Mouse (Mus musculus): ENCODE results near the gene Sdk2.

Gene Sdk2

DNA sequence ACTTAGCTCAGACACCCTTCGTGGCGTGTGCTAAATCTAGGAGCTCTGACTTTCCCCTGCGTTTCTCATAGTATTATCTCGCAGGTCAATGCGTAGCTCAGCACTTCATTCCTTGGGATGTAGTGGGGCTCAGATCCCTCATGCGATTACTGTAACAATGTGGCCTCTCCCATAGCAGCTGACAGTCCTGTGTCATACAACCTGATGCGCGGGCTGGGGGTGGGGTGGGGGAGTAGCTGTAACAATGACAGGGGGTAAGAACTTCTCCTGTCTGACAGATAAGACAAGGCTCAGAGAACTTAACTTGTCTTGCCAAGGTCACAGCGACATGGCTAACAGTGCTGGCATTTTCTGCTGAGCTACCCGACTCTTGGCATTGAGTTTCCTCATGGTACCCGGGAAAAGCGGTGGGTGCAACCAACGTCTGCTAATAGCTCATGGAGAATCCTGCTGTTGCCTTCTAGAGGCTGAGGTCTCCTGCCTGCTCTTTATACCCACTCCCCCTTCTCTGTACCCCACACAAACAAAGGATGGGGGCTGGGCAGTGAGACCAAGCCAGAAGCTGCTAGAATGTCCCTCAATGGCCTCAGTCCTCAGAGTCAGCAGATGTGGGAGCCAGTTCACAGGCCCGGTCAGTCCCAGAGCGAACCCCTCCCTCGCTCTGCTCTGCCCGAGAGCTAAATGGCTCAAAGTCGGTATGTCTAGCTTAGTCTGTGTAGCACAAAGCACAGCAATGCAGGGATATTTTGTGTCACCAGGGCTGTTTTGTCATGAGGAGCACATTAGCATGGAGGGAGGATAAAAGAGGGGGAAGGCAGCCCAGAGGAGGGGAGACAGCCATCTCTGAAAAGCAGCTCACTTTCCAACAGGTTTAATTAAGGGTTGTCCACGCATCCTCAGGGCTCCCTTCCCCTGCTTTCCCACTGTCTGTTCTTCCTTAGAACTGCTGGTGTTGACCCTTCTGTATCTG is 269.5 kb downstream of the Sdk2 start:
- ChIA-PET CTCF (interaction anchor here in 3 of 4 experiments (0.8 to 2.0 kb wide), 5 partner anchors 14 to 831 kb away, joined by 3 to 7 read pairs (median 4); no protein-coding TSS in a partner anchor), POLR2A (interaction anchor here in 3 of 4 experiments (0.6 to 2.5 kb wide), 11 partner anchors 9 to 611 kb away, joined by 3 to 10 read pairs (median 4); partner anchors contain the start of genes Cdc42ep4 (in 2 of the 3) and Cpsf4l (in 2 of the 3))

DNA sequence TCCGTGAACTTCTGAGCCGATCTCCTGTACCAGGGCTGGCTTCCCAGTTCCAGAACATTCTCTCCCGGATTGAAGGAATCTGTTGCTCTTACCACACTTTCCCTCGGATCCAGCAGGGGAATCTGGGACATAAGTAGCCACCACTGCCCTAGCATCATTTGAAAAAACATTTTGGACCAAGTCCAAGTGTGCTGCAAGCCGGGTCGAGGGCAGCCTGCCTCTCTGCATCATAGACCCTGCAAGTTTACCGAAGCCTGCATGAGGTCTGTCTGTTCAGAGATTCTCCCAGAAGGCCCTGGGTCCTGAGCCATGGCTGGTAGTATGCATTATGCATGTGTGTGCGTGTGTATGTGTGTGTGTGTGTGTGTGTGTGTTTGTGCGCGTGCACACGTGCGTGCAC is 271.0 kb downstream of the Sdk2 start:
- POLR2A ChIA-PET, result interaction anchor here in 1 of 4 experiments (0.7 kb wide), 1 partner anchor 14 kb away, joined by 3 read pairs; no protein-coding TSS in a partner anchor
- CTCF ChIA-PET, result no interaction called here

DNA sequence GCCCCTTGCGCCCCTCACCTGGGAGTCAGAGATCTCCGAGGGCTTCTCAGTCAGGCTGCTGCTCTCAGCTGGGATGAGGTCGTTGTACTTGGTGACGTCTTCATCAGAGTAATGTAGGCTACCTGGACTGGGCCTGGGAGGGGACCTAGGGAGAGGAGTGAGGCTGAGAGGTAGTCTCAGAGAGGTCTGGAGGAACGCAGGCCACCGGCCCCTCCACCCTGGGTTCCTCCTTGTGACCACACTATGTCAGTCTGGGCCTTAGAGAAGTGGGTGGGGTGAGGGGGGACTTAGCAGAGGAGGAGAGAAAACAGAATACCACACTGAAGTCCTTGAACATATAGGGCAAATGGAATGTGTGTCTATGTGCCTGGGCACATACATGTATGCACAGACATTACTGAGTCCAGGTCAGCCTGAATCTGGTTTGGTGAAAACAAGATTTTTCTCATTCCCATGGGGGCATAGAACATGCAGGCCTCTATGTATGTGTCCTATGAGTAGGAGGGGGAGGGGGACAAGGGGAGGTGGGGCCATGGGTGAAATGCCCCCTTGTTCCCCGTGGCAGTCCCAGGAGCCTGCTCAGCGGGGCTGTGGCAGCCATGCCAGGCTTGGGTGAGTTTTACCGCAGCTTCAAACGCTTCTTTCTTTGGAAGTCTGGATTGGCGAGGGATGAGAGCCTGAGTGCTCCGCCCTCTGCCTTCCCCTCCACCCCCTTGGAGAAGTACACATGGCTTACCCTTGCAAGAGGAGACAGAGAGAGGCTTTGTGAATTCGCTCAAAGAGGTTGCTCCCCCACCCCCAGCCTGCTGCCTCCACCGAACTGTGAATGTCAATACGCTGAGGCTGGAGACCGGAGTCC is 275.3 kb downstream of the Sdk2 start:
- POLR2A ChIA-PET, result interaction anchor here in 2 of 4 experiments (0.6 to 1.0 kb wide), 4 partner anchors 11 to 200 kb away, joined by 3 to 4 read pairs (median 3); partner anchors contain the start of gene Cdc42ep4 (in 1 of the 2)
- CTCF ChIA-PET, result no interaction called here

DNA sequence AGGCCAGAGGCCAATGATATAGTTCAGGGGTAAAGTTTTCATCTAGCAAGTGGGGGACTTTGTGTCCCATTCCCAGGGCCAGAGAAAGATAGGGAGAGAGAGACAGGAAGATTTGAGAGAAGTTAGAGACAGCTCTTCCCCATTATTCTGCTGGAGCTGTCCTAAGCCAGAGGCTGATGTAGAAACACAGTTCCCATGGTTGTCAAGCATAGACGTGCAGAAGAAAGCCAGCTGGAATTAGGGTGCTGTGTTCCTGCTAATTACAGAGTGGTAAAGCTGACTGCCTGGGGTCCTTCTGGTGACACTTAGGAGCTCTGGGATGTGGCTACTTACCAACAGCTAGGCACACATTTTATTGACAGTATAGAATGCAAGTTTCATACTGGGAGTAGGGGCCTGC is 277.7 kb downstream of the Sdk2 start:
- ChIA-PET POLR2A (interaction anchor here in 1 of 4 experiments (0.6 to 1.9 kb wide), 2 partner anchors 9 to 14 kb away, joined by 4 to 7 read pairs; no protein-coding TSS in a partner anchor), CTCF (no interaction called here)

DNA sequence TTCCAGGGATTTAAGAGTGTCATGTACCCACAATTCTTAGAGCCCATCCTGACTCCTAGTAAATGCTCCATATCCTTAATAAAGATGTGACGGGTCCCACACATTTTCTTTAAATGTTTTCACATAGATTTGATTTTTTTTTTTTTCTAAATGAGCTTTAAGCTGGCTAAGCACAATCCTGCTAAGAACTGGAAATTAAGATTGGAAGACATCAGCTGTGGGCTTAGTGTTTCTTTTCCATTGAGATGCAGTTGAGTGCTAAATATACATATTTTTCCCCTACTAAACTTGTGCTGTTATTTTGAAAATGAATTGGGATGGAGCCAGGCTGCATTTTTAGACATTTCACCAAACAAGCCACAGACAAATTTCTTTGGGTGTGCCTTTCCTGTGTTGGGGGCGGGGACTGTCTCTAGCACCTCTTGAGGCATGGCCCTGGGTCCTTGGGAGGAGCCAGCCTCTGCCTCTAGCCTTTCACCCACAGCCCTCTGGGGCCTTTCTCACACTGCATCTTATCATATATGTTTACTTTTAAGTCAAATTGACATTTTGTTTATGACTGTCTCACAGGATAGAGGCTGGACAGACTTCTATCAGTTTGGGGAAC is 278.6 kb downstream of the Sdk2 start:
- POLR2A ChIA-PET, result interaction anchor here in 2 of 4 experiments (0.5 to 4.2 kb wide), 5 partner anchors 10 to 1278 kb away, joined by 3 to 30 read pairs (median 4); partner anchors contain the start of gene Cdc42ep4 (in 1 of the 2)
- CTCF ChIA-PET, result no interaction called here

DNA sequence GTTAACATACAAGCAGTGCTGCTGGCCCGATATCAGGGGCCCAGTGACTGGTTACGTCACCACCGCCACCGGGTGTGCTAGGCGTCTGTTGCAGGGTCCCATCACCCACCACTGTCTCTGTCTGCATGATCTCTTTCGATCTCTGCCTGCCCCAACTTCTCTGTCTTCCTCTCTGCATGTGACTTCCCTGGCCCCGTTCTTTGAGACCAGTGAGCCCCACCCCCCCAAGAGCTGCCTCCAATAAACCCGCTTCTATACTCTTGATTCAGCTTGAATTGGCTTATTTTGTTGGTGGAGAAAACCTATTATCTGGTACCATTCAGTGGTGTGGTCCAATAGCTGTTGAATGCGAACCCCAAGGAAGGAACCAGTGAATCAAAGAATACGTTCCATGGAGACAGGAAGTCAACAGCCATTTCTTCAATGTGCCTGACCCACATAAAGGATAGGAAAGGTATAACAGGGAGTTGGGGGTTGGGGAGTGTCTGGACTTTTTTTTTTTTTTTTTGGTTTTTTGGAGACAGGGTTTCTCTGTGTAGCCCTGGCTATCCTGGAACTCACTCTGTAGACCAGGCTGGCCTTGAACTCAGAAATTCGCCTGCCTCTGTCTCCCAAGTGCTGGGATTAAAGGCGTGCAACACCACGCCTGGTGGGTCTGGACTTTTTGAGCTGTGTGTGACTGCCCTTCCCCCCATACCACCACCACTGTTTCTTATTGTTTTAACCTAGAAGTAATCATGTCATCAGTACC is 279.2 kb downstream of the Sdk2 start:
- POLR2A ChIA-PET, result interaction anchor here in 2 of 4 experiments (0.5 to 4.2 kb wide), 5 partner anchors 10 to 1278 kb away, joined by 3 to 30 read pairs (median 4); partner anchors contain the start of gene Cdc42ep4 (in 1 of the 2)
- CTCF ChIA-PET, result interaction anchor here in 2 of 4 experiments (0.5 to 0.7 kb wide), 2 partner anchors 36 to 76 kb away, joined by 3 to 6 read pairs; partner anchors contain the start of gene Cdc42ep4 (in 1 of the 2)

DNA sequence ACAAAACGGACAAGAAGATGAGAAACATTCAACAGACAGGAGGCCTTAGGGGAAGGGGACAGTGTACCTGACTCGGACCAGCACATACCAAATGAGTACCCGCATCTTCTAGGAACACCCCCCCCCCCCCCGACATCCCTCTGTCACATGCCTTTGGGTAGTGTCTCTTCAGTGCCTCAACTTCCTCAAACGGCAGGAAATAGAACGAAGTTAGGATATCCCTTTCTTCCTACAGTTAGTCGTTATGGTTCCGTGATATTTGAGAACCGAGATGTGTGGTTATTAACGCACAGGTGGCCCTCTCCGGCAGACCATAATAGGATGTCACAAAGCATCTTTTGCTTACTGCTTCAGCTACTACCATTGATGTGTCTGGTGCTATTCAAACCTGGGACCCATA is 279.8 kb downstream of the Sdk2 start:
- ChIA-PET POLR2A (interaction anchor here in 1 of 4 experiments (1.9 to 4.2 kb wide), 2 partner anchors 11 to 36 kb away, joined by 7 to 30 read pairs; partner anchors contain the start of gene Cdc42ep4), CTCF (interaction anchor here in 2 of 4 experiments (0.5 to 0.7 kb wide), 2 partner anchors 35 to 75 kb away, joined by 3 to 6 read pairs; partner anchors contain the start of gene Cdc42ep4 (in 1 of the 2))

DNA sequence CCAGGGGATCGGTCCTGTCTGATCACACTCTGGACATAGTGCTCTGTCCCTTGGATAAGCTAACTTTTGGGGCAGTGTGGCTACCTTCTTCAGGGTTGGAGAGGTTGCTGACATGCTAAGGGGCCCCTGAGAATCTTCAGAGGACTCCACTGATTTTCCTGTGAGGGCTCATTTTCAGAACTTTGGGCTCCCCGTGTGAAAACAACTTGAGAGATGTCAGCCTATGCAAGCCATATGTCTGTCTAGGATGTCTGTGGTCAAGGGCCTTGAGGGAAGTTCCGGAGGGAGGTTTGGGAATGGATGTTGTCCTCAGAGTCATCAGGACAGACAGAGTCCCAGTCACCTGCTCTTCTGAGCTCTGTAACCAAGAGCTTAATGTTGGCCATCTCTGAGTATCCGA is 280.5 kb downstream of the Sdk2 start:
- CTCF ChIA-PET, result interaction anchor here in 2 of 4 experiments (1.1 to 1.6 kb wide), 3 partner anchors 17 to 77 kb away, joined by 3 to 5 read pairs (median 4); no protein-coding TSS in a partner anchor
- POLR2A ChIA-PET, result interaction anchor here in 3 of 4 experiments (0.5 to 4.2 kb wide), 14 partner anchors 12 to 1799 kb away, joined by 3 to 30 read pairs (median 4); partner anchors contain the start of genes Cpsf4l (in 2 of the 3) and Cdc42ep4 (in 1 of the 3)

DNA sequence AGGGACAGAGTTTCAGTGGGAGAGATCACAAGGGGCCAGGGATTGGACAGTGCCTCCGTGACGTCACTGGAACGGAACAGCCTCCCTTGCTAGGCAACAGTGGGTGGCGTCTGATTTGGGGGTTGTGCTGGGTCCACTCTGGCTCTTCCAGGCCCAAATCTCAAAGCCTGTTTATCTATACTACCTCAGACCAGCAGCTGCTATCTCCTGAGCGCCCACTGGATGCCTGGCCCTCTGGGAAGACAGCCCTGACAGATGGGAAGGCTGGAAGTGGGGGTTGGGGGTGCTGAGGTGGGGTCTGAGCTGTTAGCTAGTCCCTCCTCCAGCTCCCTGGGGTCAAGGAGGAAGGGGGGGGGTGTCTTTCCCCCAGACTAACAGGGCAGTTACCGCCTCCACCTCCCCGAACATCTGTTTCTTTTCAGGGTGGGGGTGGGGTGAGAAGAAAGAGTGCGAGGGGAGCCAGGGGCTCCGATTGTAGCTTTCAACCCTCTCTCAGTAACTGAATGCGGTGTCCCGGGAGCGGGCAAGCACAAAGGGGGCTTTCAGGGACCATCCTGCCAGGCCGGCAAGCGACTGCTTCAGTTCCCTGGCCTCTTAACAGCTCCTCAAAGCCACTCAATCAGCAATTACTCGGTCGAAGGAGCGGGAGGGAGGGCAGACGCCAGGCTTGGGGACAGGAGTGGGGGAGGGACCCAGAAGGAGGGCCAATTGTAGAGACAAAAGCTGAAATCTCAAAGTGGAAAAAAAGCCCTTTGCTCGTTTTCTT is 281.3 kb downstream of the Sdk2 start:
- ChIA-PET CTCF (interaction anchor here (0.6 to 1.6 kb wide), 9 partner anchors 18 to 553 kb away, joined by 3 to 11 read pairs (median 4); no protein-coding TSS in a partner anchor), POLR2A (interaction anchor here (0.5 to 4.2 kb wide), 21 partner anchors 11 to 165 kb away, joined by 3 to 30 read pairs (median 4); partner anchors contain the start of genes Cdc42ep4 (in 2 of the 4) and Cpsf4l (in 2 of the 4))

DNA sequence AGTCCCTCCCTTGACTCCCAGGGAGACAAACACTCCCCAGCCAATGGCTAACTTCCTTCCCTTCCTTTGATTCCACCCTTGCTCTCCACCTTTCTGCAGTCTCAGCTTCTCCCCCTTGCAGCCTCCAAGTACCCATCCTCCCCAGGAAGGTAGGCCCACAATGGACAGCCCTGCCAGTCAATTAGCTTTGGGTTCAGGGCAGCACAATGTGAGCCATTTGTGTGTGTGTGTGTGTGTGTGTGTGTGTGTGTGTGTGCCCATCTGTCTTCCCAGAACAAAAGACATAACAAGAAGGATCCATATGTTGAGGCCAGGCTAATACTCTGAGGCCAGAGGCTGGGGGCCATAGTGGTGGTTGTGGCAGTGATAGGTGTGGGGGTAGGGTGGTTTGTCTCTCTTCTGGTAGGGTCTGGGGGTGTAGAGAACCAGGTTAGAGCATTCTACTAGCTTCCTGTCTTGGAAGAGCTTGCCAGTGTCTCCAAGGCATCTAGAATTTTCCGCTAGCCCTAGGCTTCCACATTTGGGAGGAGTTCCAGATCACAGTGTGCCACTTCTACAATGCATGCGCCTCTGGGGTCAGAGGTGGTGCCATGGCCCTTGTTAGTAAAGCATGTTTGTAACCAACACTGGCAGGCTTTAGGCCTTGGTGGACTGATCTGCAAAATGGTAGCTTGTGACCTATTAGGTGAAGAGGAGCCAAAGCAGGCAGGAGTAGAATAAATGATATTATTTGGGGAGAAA is 282.0 kb downstream of the Sdk2 start:
- POLR2A ChIA-PET, result interaction anchor here (0.6 to 4.2 kb wide), 12 partner anchors 12 to 394 kb away, joined by 3 to 30 read pairs (median 6); partner anchors contain the start of genes Cdc42ep4 (in 2 of the 4) and Cpsf4l (in 1 of the 4)
- CTCF ChIA-PET, result interaction anchor here in 3 of 4 experiments (0.6 to 1.6 kb wide), 7 partner anchors 19 to 553 kb away, joined by 3 to 11 read pairs (median 5); no protein-coding TSS in a partner anchor

DNA sequence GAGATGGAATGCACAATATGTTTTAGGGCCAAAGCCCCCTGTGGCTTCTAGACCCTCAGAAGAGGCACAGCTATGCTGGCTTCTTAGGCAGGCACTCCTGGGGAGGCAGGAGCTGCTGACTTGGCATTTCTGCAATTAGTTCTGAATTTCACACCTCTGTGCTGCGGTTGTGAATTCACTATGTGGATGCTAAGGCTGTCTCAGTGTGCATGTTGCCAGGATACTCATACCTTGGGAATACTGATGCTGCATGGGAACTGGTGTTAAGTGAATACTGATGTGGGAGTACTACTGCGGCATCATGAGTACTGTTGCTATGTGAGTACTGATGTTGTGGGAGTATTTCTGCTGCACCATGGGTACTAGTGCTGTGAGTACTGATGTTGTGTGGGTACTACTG is 284.4 kb downstream of the Sdk2 start:
- CTCF ChIA-PET, result interaction anchor here in 1 of 4 experiments (0.6 kb wide), 1 partner anchor 843 kb away, joined by 3 read pairs; no protein-coding TSS in a partner anchor

DNA sequence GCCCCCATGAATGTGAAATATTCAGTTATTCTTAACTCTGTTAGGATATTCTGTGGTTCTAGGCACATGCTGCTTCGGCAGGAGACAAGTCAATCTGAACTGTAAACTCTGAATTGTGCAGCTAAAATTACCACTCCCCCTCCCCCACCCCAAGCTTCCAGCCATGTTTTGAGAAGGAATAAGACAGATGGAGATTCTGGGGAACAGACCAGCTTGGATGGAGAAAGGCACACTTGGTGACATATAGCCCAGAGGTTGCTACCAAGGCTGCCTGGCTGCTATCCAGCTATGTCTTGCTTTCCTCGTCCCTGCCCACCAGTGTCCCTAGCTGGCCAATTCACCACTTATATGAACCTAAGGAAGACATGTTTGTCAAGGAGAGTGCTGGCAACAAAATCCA is 284.8 kb downstream of the Sdk2 start:
- CTCF ChIA-PET, result interaction anchor here in 1 of 4 experiments (0.6 kb wide), 1 partner anchor 843 kb away, joined by 3 read pairs; no protein-coding TSS in a partner anchor

More for the DNA sequence above, 284.4 kb downstream of the Sdk2 start:
- POLR2A ChIA-PET, result interaction anchor here in 1 of 4 experiments (1.9 kb wide), 1 partner anchor 31 kb away, joined by 6 read pairs; the partner anchor contains the start of gene Cdc42ep4

DNA sequence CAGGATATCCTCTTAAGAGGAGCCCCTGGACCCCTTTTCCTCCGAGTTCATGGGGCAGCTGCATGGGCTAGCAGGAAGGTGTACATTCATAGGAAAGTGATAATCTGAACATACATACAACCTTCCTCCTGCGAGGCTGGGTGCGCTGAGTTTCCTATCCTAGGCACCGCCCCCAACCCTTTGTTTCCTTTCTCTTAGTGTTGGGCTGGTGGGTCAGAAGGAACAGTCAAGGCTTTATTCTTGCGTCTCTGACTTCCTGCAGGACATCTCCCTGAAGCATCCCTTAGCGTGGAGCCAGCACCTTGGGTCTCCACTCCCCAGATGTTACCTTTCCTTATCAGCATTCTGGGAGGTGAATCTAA is 287.2 kb downstream of the Sdk2 start:
- CTCF ChIA-PET, result no interaction called here
- POLR2A ChIA-PET, result interaction anchor here in 1 of 4 experiments (1.4 kb wide), 1 partner anchor 32 kb away, joined by 4 read pairs; no protein-coding TSS in a partner anchor

More for the DNA sequence above, 284.8 kb downstream of the Sdk2 start:
- POLR2A ChIA-PET, result interaction anchor here in 2 of 4 experiments (0.6 to 1.9 kb wide), 2 partner anchors 25 to 30 kb away, joined by 3 to 6 read pairs; partner anchors contain the start of gene Cdc42ep4 (in 1 of the 2)

DNA sequence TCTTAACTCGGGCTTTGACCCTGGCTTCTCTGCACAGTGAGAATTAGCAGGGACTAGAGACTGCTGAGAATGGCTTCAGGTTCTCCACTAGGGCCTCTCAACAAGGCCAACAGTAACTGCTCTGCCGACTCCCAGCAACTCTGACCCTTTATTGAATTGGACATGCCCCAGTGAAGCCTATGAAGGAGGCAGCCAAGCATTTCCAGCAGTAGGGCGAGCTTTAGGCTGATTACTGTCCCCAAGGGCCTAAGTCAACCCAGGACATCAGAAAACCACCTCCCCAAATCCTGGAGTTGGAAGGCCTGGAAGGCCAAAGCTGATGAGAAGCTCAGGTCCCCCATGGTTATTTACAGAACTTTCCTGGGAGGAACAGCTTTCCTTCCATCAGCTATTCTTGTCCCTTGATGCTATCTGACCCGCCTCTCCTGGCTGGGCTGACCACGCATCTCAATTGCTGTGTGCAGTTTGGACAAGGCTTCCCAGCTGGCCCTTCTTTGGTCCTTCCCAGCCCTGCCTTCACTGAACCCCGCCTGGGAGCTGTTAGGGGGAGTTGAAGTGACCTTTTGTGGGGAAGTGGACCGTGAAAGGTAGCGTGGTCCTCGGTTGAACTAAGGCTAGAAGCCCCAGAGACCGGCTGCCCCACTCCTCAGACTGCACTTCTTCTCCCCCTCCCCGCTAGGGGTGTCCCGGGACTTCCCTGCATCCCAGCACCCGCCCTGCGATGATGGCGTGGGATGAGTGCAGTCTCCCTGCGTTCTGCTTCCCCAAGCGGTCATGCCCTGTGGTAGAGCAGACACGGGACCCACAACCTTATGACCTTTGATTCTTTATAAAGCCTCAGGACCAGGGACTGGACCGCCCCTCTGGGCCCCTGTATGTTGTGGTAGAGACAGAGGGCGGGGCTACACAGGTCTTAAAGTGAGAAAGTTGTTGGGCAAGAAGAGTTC is 287.8 kb downstream of the Sdk2 start:
- CTCF ChIA-PET, result interaction anchor here in 3 of 4 experiments (0.6 to 1.4 kb wide), 4 partner anchors 12 to 167 kb away, joined by 3 to 6 read pairs (median 4); no protein-coding TSS in a partner anchor
- POLR2A ChIA-PET, result interaction anchor here in 3 of 4 experiments (0.6 to 3.5 kb wide), 13 partner anchors 12 to 130 kb away, joined by 3 to 15 read pairs (median 4); partner anchors contain the start of genes Cdc42ep4 (in 2 of the 3), Cog1 (in 1 of the 3) and Cpsf4l (in 1 of the 3)

All from embryonic stem cell, embryonic (primary cell).